Mouse (Mus musculus) urinary bladder, postnatal 36 days (tissue): ENCODE measurements around the gene 4930455H04Rik.

ENCODE experiments used
- DNase-seq, 2 experiments: peaks; one replicate each; pipeline ENCODE4 v3.0.0; 2022; ENCODE audit warnings: low spot score in 2 of 2, mixed read lengths in 1 of 2

4930455H04Rik gene

GRCm38 (mm10) chr3:116967967-116968366 is at the start of gene 4930455H04Rik:
Gene 4930455H04Rik, plus strand, starts transcription at chr3:116968267.
- DNase-seq, result no peak

GRCm38 (mm10) chr3:116921535-116921934 is 46.5 kb upstream of the 4930455H04Rik start:
- no peak for DNase-seq

GRCm38 (mm10) chr3:116923042-116923441 is 45.0 kb upstream of the 4930455H04Rik start:
- DNase-seq, result no peak

- DNase-seq, result no peak
These were observed 39.1 kb upstream of the 4930455H04Rik start for GRCm38 (mm10) chr3:116928994-116929393.

- DNase-seq, result no peak
These were observed 34.9 kb upstream of the 4930455H04Rik start for GRCm38 (mm10) chr3:116933158-116933557.

- no peak for DNase-seq
These were observed 31.0 kb upstream of the 4930455H04Rik start for GRCm38 (mm10) chr3:116936934-116937691.

- no peak for DNase-seq
These were observed 27.1 kb upstream of the 4930455H04Rik start for GRCm38 (mm10) chr3:116940804-116941558.

GRCm38 (mm10) chr3:116941559-116942117 is 26.4 kb upstream of the 4930455H04Rik start:
- no peak for DNase-seq

GRCm38 (mm10) chr3:116942751-116943150 is 25.3 kb upstream of the 4930455H04Rik start:
- DNase-seq, result no peak

- DNase-seq, result no peak
These were observed 24.6 kb upstream of the 4930455H04Rik start for GRCm38 (mm10) chr3:116943422-116943821.

GRCm38 (mm10) chr3:116946476-116946875 is 21.6 kb upstream of the 4930455H04Rik start:
- DNase-seq, result no peak

- DNase-seq, result peak; percentile 10 to 40
These were observed 17.4 kb upstream of the 4930455H04Rik start for GRCm38 (mm10) chr3:116950665-116951115.

- DNase-seq, result no peak
These were observed 16.6 kb upstream of the 4930455H04Rik start for GRCm38 (mm10) chr3:116951489-116951888.

GRCm38 (mm10) chr3:116952242-116952899 is 15.7 kb upstream of the 4930455H04Rik start:
- DNase-seq, result no peak

GRCm38 (mm10) chr3:116953366-116953765 is 14.7 kb upstream of the 4930455H04Rik start:
- no peak for DNase-seq

- DNase-seq, result peak in 1 of 2 experiments; percentile 43
These were observed 13.0 kb upstream of the 4930455H04Rik start for GRCm38 (mm10) chr3:116955061-116955460.

- DNase-seq, result no peak
These were observed 7.7 kb upstream of the 4930455H04Rik start for GRCm38 (mm10) chr3:116960414-116960813.

GRCm38 (mm10) chr3:116961354-116962142 is 6.5 kb upstream of the 4930455H04Rik start:
- no peak for DNase-seq

GRCm38 (mm10) chr3:116963213-116963612 is 4.9 kb upstream of the 4930455H04Rik start:
- no peak for DNase-seq

- peak; percentile 24 to 58 for DNase-seq
These were observed 3.6 kb upstream of the 4930455H04Rik start for GRCm38 (mm10) chr3:116964426-116964825.

GRCm38 (mm10) chr3:116966225-116966624 is 1.8 kb upstream of the 4930455H04Rik start:
- peak in 1 of 2 experiments; percentile 37 for DNase-seq
